Mouse (Mus musculus) MEL-GATA-1-ER (cell line): ENCODE measurements around the gene Pdzd3.
A peak's percentile ranks its signal among the peaks of the same experiment; 100 is the strongest.

ENCODE experiments used
- DNase-seq: peaks from one replicate; pipeline ENCODE4 v3.0.0-alpha.2; 2012; ENCODE audit warnings: low read depth; ENCODE audit errors: extremely low read depth

Pdzd3 gene

DNA sequence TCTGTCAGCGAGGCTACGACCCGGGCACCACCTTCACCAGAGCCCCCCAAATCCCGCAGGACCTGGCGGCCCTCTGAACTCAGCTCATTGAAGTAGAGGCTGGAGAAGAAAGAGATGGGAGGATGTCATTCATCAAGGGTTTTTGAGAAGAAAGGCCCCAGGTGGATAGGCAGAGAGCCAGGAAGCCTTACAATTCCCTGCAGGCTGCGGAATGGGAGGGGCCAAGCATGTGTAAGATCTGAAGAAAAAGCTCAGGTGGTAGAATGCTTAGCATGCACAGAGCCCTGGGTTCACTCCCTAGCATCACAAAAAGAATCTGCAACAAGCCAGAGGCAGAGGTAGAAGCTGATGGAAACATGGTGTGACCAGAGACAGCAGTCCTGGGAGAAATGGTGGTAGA is 2.2 kb upstream of the Pdzd3 start:
- no peak for DNase-seq

DNA sequence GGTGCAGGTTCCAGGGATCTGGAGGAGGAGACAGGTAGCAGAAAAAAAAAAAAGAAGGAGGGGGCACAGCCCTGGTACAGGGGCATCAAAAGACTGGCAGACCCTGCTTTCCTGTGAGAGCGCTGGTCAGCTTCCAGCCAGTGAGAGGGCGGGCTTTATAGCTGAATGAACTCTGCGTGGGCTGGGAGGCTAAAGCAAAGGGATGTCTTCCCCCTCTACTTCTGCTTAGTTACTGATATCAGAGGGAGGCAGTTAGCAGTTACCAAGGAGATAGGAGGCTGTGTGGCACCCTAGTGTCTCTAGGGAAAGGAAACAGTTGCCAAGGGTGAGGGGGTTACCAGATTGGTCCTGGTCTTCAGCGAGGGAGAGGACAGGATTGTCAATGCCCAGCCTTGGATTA is 826 bp downstream of the Pdzd3 start:
- DNase-seq = no peak

DNA sequence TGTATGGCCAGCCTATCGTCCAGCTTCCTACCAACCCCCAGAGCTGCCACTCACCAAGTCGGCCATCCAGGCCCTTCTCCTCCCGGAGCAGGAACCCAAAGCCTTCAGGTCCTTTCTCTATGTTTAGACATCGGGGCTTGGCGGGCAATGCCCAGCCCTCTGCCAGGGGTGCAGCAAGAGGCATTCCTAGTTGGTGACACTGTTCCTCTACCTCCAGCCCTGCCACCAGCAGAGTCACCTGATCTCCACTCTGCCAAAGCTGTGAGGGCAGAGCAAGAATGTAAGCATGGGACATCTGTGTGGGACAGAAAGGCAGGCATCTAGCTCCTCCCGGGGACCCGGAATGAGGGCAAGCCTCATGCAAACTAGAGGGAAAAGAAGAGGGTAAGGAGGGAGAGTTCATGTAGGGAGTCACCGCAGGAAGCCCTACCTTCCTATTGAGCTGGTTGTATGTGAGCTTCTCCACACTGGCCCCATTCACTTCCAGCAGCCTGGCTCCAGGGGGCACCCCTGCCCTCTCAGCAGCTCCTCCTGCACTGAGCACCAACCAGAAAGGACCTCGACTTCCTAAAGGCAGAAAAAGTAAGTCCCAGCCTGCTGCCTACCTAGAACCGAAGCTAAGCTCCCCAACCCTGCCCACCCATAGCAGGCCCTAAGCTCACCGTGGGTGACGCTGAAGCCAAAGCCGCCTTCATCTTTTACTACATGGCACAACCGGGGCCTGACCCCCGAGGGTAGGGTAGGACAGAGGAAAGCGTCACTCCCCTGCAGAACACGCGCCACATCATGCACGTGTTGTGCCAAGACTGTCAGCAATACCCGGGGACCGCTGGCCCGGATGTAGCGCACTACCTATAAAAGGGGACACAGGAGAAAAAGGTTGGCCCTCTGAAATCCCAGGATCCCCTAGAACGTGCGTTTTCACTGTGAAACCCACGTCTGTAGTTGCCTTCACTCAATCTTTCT is 1.8 kb downstream of the Pdzd3 start:
- DNase-seq = no peak

DNA sequence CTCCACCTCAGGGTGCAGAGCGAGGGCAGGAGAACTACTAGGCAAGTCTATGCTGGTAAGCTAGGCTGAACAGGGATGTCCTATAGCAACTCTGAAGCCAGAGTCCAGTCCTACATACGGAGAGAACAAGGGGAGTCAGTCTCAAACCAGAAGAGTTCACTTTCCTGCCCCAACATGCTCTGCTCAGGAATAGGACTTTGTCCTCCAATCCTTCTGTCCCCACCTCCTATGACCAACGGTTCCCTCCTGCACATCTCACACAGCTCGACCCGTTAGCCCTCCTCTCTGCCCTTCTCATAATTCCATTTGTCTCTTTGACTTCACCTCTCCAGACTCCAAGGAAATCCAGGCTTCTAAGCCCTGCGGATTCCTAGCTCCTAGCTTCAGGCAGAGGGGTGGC is 3.4 kb downstream of the Pdzd3 start:
- no peak for DNase-seq

DNA sequence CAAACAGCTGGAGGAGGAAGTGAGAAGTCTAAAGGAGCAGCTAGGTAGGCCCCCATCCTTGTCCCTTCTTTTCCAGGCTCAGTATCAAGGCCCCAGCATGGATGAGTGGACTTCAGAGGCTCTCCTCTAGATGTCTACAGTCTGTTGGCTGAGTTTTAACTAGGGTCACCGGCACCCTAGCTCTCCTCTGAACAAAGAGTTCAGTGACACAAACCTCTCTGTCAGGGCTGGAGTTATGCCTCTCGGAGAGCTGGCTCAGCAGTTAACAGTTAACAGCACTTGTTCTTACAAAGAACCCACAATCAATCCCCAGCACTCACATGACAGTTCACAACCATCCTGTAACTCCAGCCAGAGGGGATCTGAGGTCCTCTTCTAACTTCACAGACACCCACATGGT is 7.7 kb downstream of the Pdzd3 start:
- DNase-seq = no peak

DNA sequence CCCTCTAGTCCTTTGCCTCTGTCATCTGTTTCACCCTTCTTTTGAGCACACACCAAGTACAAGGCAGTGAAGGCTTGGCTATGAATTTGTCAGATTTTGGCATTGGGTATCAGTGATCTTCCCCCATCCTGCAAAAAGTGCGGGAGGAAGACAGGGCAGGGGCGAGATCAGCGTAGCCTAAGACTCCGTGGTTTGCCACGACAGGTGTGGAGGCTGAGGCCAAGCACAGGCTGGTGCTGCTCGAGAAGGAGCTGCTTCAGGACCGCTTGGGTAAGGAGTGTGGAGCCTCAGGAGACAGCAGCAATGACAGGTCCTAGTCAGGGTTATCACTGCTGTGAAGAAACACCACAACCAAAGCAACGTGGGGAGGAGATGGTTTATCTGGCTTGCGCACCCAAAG is 9.9 kb downstream of the Pdzd3 start:
- no peak for DNase-seq

DNA sequence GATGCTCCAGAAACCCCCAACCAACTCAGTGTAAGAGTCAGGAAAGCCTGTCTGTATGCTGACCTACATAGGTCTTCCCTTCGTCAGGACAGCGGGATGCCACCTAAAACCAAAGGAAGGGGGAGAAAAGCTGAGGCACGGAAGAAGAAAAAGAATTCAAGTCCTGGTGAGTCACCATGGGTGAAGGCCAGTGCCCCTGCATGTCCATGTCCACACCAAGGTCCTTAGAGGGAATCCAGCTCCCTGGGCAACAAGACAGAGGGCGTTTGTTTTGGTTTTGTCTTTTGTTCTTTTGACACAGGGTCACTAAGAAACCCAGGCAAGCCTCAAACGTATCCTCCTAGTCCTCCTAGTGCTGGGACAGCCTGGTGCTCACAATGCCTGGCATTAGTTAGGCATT is 10.4 kb downstream of the Pdzd3 start:
- DNase-seq = no peak

DNA sequence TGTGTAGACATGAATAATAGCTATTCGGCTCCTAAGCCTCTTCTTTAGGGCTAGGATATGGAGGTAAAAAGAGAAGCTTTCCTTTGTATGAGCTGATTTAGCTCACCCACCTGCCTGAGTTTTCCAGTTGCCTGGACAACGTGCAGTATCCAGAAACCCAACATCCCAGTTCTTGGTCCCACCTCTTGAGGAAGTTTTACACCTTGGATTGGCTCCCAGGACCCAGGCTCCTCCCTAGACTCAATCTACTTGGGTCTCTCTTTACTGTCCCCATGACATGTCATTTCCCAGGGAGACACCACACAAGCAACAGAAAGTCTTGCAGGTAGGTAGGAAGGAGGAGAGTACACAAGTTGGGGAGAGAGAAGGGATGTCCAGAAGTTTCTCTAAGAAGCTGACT is 10.9 kb downstream of the Pdzd3 start, which contains the start of gene Ccdc153:
Gene Ccdc153 (plus strand): TSS at position 278 of the 400 bp plus-strand sequence.
- no peak for DNase-seq

DNA sequence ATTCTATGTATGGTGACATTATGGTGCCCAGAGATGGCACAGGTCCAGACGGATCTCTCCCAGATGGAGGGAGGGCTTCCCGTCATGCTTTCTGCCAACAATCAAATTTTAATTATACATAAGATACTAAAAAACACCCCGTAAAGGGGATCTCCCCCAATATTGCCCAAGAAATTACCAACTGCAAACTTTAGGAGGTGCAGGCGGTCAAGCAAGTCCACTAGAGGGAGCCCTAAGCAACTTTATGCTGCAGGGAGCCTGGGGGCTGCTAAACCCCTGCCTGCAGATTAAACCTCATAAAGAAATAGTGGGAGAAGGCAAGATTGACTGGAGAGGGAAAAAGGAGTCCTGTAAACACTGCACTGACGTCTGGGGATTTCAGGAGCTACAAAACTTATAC is 11.8 kb downstream of the Pdzd3 start:
- DNase-seq = no peak

DNA sequence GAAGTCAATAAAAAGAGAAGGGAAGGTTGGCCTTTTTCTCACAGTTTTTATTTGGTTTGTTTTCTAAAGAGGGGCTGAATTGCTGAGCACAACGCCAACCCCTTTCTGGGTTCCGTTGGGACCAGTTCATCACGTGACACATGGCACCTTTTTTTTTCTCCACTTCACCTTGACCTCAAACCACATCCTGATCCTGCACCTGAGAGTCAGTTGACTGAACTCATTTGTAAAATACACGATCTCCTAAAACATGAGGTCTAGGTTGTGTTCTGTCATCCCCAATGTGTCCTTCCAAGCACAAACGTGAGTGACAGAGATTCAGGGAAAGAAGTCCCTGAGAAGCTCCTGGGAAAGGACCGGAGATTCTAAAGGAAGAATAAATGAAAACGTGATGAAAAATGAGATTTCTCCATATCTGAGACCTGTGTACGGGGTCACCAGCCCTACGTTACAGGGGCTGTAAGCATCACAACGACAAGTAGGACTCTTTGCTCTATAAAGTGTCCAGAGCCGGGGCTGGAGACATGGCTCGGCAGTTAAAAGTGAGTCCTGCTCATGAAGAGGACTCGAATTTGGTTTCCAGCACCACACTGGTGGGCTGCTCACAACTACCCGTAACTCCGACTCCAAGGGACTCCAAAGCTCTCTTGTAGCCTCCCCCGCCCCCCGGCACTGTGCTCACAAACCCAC is 12.6 kb downstream of the Pdzd3 start:
- DNase-seq = no peak

DNA sequence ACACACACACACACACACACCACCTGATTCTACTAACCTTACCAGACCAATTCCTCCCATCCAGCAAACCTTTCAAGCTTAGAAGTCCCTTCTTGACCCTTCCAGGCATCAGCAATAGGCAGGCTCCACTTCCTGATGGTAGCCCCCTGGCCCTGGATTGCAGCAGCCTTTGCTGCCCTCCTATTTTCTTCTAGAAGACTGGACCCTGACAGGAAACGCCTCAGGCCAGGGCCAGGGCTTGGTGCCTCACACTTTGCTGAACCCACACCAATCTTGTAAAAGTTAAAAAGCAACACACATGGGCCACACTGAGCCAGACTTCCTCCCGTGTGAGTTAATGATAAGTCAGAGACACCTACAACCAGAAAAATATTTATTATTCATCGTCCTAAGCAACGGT is 14.1 kb downstream of the Pdzd3 start:
- no peak for DNase-seq

DNA sequence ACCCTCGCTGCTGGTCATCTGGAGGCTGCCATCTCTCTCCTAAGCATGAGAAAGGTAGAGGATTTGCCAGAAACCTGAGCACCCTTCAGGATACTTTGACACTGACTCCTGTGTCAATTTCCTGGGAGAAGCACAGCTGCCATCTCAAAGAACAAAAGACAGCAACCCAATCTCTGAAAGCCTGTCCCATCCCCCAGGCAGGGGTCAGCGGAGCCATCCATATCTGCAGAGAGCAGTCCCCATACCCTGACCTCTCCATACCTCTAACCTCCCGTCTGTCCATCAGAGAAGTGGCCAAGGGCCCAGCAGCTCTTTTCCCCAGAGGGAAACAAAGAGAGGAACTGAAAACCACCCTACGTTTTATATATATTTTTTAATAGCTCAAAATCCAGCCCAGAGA is 14.7 kb downstream of the Pdzd3 start:
- no peak for DNase-seq

DNA sequence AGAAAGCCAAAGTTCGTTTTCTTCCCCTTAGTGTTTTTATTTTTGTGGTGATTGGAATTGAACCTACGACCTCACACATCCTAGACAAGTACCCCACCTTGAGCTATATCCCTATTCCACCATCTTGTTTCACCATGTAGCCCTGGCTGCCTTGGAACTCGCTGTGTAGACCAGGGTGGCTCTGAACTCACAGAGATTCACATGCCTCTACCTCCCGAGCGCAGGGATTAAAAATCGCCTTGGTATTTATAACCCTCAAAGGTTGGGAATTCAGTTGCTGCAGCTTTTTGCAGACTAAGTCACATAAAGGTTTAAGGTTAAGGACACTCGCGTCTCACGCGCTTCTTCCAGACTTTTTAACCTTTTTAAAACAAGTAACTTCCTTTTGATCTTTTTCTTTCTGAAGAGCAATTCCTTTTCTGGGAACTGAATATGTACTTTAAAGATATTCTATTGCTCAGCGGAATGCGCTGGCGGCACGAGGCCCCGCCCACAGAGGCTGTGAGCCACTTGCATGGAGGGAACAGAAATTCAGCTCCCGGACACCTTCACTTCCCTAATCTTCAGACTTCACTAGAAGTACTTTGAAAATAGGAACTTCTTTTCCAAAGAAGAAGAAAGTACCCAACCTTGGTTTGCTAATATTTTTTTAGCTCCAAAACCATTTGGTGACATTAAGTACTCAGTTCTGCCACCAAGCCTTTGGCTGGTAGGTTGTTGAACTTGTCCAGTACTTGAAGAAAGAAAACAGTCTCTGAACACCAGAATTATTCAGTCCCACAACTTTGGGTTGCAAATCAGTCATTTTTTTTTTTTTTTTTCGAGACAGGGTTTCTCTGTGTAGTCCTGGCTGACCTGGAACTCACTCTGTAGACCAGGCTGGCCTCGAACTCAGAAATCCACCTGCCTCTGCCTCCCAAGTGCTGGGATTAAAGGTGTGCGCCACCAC is 16.5 kb downstream of the Pdzd3 start:
- peak; percentile 94 for DNase-seq

DNA sequence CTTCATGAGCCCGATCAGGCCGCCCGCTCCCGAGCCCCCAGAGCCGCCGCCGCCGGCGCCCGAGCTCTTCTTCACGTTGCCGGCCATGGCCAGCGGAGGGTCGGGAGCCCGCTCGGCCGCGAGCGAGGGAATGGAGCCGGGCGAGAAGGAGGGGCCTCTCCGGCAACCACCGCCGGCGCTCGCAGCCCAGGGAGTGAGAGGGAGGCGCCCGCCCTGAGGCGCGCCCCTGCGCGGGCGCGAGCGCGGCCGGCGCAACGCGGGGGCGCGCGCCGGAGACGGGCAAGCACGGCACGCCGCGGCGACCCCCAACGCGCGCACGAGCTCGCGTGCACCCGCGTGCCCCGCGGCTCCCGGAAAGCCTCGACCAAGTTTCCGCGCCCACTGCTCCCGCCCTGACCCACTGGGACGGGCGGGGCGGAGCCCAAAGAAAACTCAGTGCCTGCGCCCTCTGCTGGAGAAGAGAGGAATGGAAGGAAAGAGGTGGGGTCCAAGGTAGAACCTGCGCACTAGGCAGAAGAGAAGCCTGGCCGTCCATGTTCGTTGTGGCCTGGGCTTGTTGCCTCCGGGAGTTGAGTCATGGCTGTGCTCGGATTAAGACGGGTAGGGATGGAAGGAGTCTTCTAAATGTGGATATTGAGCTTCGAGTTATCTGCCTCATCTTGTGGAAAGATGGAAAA is 17.3 kb downstream of the Pdzd3 start, which contains the start of gene Cbl:
Gene Cbl (minus strand): TSS at position 248 of the 677 bp plus-strand sequence.
- peak; percentile 83 for DNase-seq

DNA sequence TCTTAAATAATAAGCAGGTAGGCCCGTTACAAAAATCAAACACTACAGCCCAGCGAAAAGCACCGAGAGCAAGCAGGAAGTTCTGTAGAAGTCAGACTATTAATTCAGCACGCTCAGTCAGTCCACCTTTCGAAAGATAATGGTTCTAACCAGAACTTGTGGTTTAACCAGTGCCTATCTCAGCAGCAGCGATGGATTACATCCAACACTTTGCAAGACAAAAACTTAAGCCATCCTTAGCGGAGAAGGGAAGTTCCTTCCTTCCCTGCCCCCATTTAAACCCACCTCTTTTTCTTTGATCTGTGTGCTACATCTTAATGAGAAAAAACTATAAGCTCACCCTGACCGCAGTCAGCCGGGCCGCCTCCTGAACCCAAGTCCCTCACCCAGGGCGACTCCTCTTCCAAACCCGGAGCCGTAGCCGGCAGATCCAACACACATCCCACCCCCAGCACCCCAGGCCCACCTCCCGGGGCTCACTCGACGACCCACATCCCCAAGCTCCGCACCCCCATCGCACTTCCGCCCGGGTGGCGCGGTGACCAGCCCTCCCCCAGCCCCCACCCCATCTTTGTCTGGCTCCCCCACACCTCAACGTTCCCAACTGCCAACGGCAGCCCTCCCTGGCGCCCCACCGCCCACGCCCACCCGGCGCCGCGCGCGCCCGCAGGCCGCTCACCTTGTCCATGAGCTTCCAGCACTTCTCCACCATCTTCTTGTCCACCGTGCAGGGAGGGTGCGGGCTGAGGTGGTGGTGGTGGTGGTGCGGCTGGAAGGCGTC is 18.1 kb downstream of the Pdzd3 start:
- peak; percentile 92 for DNase-seq

DNA sequence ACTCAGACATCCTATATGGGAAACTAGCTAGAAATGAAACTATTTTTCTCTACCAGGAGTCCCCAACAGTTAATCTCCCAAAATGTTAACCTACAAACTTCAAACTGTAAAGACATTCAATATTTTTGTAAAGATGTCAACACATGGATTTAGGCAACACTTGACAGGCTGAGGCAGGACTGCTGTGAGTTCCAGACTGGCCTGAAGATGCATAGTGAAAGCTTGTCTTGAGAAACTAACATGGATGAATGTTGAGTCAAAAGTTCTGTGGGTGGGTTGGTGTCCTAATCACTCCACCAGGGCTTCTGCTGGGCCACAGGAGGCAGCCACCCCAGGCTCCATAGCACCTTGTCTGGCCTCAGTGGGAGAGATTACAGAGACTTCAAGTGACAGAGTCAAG is 19.7 kb downstream of the Pdzd3 start:
- no peak for DNase-seq

DNA sequence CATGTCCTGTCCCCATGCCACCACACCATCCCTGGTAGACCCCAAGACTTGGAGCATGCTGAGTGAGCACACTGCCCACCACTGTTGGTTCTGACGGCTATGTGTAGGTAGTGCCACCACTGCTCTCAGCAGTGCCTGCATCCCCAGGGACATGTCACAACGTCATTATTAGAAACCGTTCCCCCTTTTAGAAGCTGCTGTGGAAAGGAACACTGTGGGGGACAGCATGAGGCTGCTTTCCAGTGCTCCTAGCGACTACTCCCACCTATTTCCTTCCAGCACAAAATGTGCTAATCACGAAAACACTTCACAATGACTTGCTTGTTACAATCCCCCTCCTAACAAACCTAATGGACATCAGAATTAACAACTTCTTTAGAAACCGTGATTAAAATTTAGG is 25.3 kb downstream of the Pdzd3 start:
- DNase-seq = no peak

DNA sequence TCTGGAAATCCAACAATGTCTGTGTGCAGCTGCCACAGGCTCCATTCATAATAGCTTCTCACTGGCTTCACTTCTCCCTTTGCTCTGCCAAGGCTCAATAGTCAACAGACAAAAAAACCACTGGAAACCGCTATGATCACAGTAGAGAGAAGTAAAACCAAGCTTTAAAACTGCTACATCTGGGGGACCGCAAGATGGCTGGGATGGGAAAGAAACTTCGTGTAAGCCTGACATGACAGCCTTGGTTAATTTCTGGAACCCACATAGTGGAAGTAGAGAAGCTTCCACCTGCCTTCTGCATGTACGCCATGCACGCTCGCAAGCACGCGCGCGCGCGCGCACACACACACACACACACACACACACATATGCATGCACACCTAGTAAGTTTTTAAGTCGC is 37.7 kb downstream of the Pdzd3 start:
- DNase-seq = no peak

DNA sequence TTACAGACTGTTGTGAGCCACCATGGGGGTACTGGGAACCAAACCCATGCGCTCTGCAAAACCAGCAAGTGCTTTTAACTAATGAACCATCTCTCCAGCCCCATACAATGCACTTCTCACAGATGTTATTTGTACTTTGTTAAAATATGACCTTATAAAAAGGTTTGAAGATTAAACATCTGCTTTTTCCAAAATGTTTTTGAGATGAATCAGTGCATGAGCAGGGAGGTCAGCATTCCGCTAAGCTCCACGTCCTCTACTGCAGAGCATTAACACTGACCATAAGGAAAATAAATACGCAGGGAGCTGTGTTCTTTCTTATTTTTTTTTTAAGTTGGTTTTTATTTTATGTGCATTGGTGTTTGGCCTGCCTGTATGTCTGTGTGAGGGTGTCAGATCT is 38.9 kb downstream of the Pdzd3 start:
- no peak for DNase-seq

DNA sequence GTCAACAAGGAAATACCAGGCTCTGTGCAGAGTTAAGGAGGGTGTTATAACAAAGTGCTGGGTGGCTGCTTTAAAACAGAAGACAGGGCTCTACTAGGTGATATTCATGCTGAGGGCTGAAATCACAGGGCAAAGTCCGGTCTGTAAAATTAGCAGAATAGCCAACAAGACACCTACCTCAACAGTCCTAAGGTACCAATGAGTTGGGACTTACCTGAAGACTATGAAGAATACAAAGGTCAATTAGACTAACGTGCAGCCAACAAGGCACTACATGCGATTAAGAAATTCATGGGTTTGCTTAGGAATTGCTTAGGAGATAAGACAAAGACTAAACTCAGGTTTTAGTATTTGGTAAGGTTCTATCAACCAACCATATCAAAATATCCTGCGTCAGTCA is 41.9 kb downstream of the Pdzd3 start:
- no peak for DNase-seq
